Mouse (Mus musculus) MEL (cell line): ENCODE measurements around the gene Auts2. TPM values are rescaled to one million over a fixed set of nuclear protein-coding genes. Genes with fewer than 3 reads are reported as not detected.

Source experiments
- DNase-seq: peaks from one replicate; pipeline ENCODE4 v3.0.0; 2011; ENCODE audit warnings: low read depth, low spot score
- H3K27ac ChIP-seq: 2 replicates; pipeline ENCODE4 v1.5.1; 2012; ENCODE audit warnings: low read depth, mild to moderate bottlenecking, control low read depth, low read length, moderate library complexity; ENCODE audit not compliant: control insufficient read depth
- H3K27me3 ChIP-seq, 2 experiments: fragments of 150-350 bp in 1 of 2; sonication (generic) in 1 of 2; 2 replicates each; pipeline ENCODE4 v1.6.1; 2012; ENCODE audit warnings: low read length in 2 of 2, mild to moderate bottlenecking in 2 of 2, improper control_type of control experiment in 1 of 2, moderate library complexity in 1 of 2; ENCODE audit not compliant: insufficient read depth in 2 of 2, control insufficient read depth in 1 of 2
- H3K36me3 ChIP-seq, 2 experiments: 2 replicates each; pipeline ENCODE4 v1.6.1; 2012 to 2014; ENCODE audit warnings: low read length in 2 of 2, improper control_type of control experiment in 1 of 2, inconsistent platforms in 1 of 2, mild to moderate bottlenecking in 1 of 2; ENCODE audit not compliant: insufficient read depth in 2 of 2, control insufficient read depth in 1 of 2
- H3K4me1 ChIP-seq, 2 experiments: fragments of 150-350 bp in 1 of 2; sonication (generic) in 1 of 2; 2 replicates each; pipeline ENCODE4 v1.6.1; 2012; ENCODE audit warnings: low read length in 2 of 2, improper control_type of control experiment in 1 of 2, mild to moderate bottlenecking in 1 of 2; ENCODE audit not compliant: insufficient read depth in 2 of 2, control insufficient read depth in 1 of 2
- H3K4me3 ChIP-seq, 2 experiments: fragments of 150-350 bp in 1 of 2; sonication (generic) in 1 of 2; 2 replicates each; pipeline ENCODE4 v1.5.1; 2012; ENCODE audit warnings: low read depth in 2 of 2, low read length in 2 of 2, mild to moderate bottlenecking in 2 of 2, moderate library complexity in 2 of 2, control low read depth in 1 of 2, improper control_type of control experiment in 1 of 2; ENCODE audit not compliant: control insufficient read depth in 1 of 2, insufficient read depth in 1 of 2
- H3K79me2 ChIP-seq: 2 replicates; pipeline ENCODE4 v1.6.1; 2012; ENCODE audit warnings: mild to moderate bottlenecking, low read length, moderate library complexity; ENCODE audit not compliant: control insufficient read depth, poor library complexity, insufficient read depth
- H3K9ac ChIP-seq: 2 replicates; pipeline ENCODE4 v1.6.1; 2012; ENCODE audit warnings: low read depth, mild to moderate bottlenecking, control low read depth, low read length, moderate library complexity; ENCODE audit not compliant: control insufficient read depth, poor library complexity, severe bottlenecking
- H3K9me3 ChIP-seq: fragments of 150-350 bp; sonication (generic); replicated peaks from 2 replicates; pipeline ENCODE4 v1.6.1; 2012; ENCODE audit warnings: mild to moderate bottlenecking, low read length, improper control_type of control experiment, moderate library complexity; ENCODE audit not compliant: insufficient read depth
- CHD1 ChIP-seq: IDR thresholded peaks from 2 replicates; pipeline ENCODE4 v1.6.1; 2012; ENCODE audit warnings: low read depth, mild to moderate bottlenecking, inconsistent platforms, low read length, improper control_type of control experiment
- CHD2 ChIP-seq: IDR thresholded peaks from 2 replicates; pipeline ENCODE4 v1.6.1; 2011; ENCODE audit warnings: low read length, improper control_type of control experiment
- E2F4 ChIP-seq: IDR thresholded peaks from 2 replicates; pipeline ENCODE4 v1.6.1; 2011; ENCODE audit warnings: low read depth, low read length, improper control_type of control experiment, borderline replicate concordance
- EP300 ChIP-seq, 2 experiments: IDR thresholded peaks; 2 replicates each; pipeline ENCODE4 v1.6.1; 2011; ENCODE audit warnings: improper control_type of control experiment in 2 of 2, low read length in 2 of 2, low read depth in 1 of 2, mild to moderate bottlenecking in 1 of 2
- GABPA ChIP-seq: IDR thresholded peaks from 2 replicates; pipeline ENCODE4 v1.6.1; 2012; ENCODE audit warnings: low read depth, mild to moderate bottlenecking, inconsistent platforms, low read length, improper control_type of control experiment, moderate library complexity
- GATA1 ChIP-seq: IDR thresholded peaks from 2 replicates; pipeline ENCODE4 v1.6.1; 2011; ENCODE audit warnings: low read depth, low read length, improper control_type of control experiment
- KAT2A ChIP-seq: conservative IDR thresholded peaks from 2 replicates; pipeline ENCODE4 v1.6.1; 2012; ENCODE audit warnings: low read depth, low read length, improper control_type of control experiment, inconsistent platforms
- MAFK ChIP-seq: IDR thresholded peaks from 2 replicates; pipeline ENCODE4 v1.6.1; 2011; ENCODE audit warnings: low read depth, mild to moderate bottlenecking, low read length, improper control_type of control experiment, borderline replicate concordance
- MAZ ChIP-seq: IDR thresholded peaks from 2 replicates; pipeline ENCODE4 v1.6.1; 2012; ENCODE audit warnings: low read depth, mild to moderate bottlenecking, inconsistent platforms, low read length, improper control_type of control experiment
- MXI1 ChIP-seq: IDR thresholded peaks from 2 replicates; pipeline ENCODE4 v1.6.1; 2011; ENCODE audit warnings: mild to moderate bottlenecking, low read depth, low read length, improper control_type of control experiment
- MYC ChIP-seq: IDR thresholded peaks from 2 replicates; pipeline ENCODE4 v1.6.1; 2011; ENCODE audit warnings: low read depth, mild to moderate bottlenecking, low read length, improper control_type of control experiment, moderate library complexity
- NELFE ChIP-seq: IDR thresholded peaks from 2 replicates; pipeline ENCODE4 v1.6.1; 2011; ENCODE audit warnings: low read depth, low read length, improper control_type of control experiment
- POLR2AphosphoS2 ChIP-seq: IDR thresholded peaks from 2 replicates; pipeline ENCODE4 v1.6.1; 2011; ENCODE audit warnings: low read length, improper control_type of control experiment
- POLR2AphosphoS5 ChIP-seq: IDR thresholded peaks from 2 replicates; pipeline ENCODE4 v1.6.1; 2012; ENCODE audit warnings: low read depth, borderline replicate concordance, mild to moderate bottlenecking, inconsistent platforms, low read length, moderate library complexity, mixed read lengths
- RAD21 ChIP-seq: IDR thresholded peaks from 2 replicates; pipeline ENCODE4 v1.6.1; 2011; ENCODE audit warnings: mild to moderate bottlenecking, low read depth, low read length, improper control_type of control experiment
- SMC3 ChIP-seq: IDR thresholded peaks from 2 replicates; pipeline ENCODE4 v1.6.1; 2011; ENCODE audit warnings: low read depth, low read length, improper control_type of control experiment
- TAL1 ChIP-seq: IDR thresholded peaks from 2 replicates; pipeline ENCODE4 v1.6.1; 2012; ENCODE audit warnings: mild to moderate bottlenecking, inconsistent platforms, low read length, moderate library complexity, mixed read lengths
- TBP ChIP-seq: IDR thresholded peaks from 2 replicates; pipeline ENCODE4 v1.8.0; 2011; ENCODE audit warnings: low read depth, low read length, improper control_type of control experiment
- TCF12 ChIP-seq: IDR thresholded peaks from 2 replicates; pipeline ENCODE4 v1.6.1; 2014; ENCODE audit warnings: low read depth, mild to moderate bottlenecking, inconsistent platforms, low read length, improper control_type of control experiment, moderate library complexity
- UBTF ChIP-seq: IDR thresholded peaks from 2 replicates; pipeline ENCODE4 v1.6.1; 2012; ENCODE audit warnings: low read depth, mild to moderate bottlenecking, inconsistent platforms, low read length, improper control_type of control experiment, moderate library complexity, borderline replicate concordance; ENCODE audit not compliant: insufficient read depth
- USF1 ChIP-seq: IDR thresholded peaks from 2 replicates; pipeline ENCODE4 v1.6.1; 2014; ENCODE audit warnings: low read depth, mild to moderate bottlenecking, inconsistent platforms, low read length, improper control_type of control experiment, moderate library complexity
- USF2 ChIP-seq, 2 experiments: IDR thresholded peaks; 2 replicates each; pipeline ENCODE4 v1.6.1; 2011 to 2012; ENCODE audit warnings: improper control_type of control experiment in 2 of 2, low read length in 2 of 2, borderline replicate concordance in 1 of 2, inconsistent platforms in 1 of 2, low read depth in 1 of 2, mild to moderate bottlenecking in 1 of 2; ENCODE audit not compliant: insufficient read depth in 1 of 2
- ZC3H11A ChIP-seq: IDR thresholded peaks from 2 replicates; pipeline ENCODE4 v1.6.1; 2012; ENCODE audit warnings: low read depth, mild to moderate bottlenecking, inconsistent platforms, low read length, improper control_type of control experiment
- ZKSCAN1 ChIP-seq: IDR thresholded peaks from 2 replicates; pipeline ENCODE4 v1.6.1; 2012; ENCODE audit warnings: low read depth, mild to moderate bottlenecking, inconsistent platforms, low read length, improper control_type of control experiment, moderate library complexity
- ZMIZ1 ChIP-seq: IDR thresholded peaks from 2 replicates; pipeline ENCODE4 v1.6.1; 2012; ENCODE audit warnings: low read depth, mild to moderate bottlenecking, inconsistent platforms, low read length, improper control_type of control experiment, moderate library complexity
- ZNF384 ChIP-seq: IDR thresholded peaks from 2 replicates; pipeline ENCODE4 v1.6.1; 2012; ENCODE audit warnings: low read depth, mild to moderate bottlenecking, inconsistent platforms, low read length, improper control_type of control experiment
- polyA plus RNA-seq, 2 experiments: library from polyadenylated mRNA; stranded (reverse) in 1 of 2; unstranded in 1 of 2; fragments of >175 nt in 1 of 2; fragments of >200 nt in 1 of 2; gene quantifications; 2 replicates each; pipeline versions ENCODE4 v1.2.1 to v1.2.4; 2012; ENCODE audit warnings: low replicate concordance in 2 of 2, low read depth in 1 of 2; ENCODE audit not compliant: insufficient read length in 2 of 2, insufficient read depth in 1 of 2, missing spikeins in 1 of 2
- total RNA-seq: library from RNA; depleted of rRNA; stranded (reverse); fragments of 300-350 nt; gene quantifications from 2 replicates; pipeline ENCODE4 v1.2.3, GENCODE M21; 2012

Auts2 gene
- total and polyA plus RNA-seq, 3 experiments = not detected

- no peak overlapping the region for H3K9ac ChIP-seq
- no peaks in the 10 kb centered on the region for H3K4me1 ChIP-seq
- no peaks in the 10 kb centered on the region for H3K79me2 ChIP-seq
- DNase-seq = no peak
- no peaks in the 10 kb centered on the region for H3K9me3 ChIP-seq
- no peaks in the 10 kb centered on the region for H3K36me3 ChIP-seq
- H3K27ac ChIP-seq = no peak overlapping the region
- no peaks in the 10 kb centered on the region for H3K27me3 ChIP-seq
- no peak for TF ChIP-seq UBTF
- no peak for TF ChIP-seq MYC
- no peak for TF ChIP-seq ZC3H11A
- no peak for TF ChIP-seq POLR2AphosphoS2
- TF ChIP-seq TAL1 = no peak
- no peak for TF ChIP-seq EP300 (IDR thresholded peaks at IDR 0.05; ENCODE audit: low read depth in 1 of 2, low read length in 2 of 2)
- no peak for TF ChIP-seq GATA1
- no peak for TF ChIP-seq MXI1
- no peak for TF ChIP-seq E2F4
- TF ChIP-seq NELFE = no peak
- no peak for TF ChIP-seq MAFK
- no peak for TF ChIP-seq TBP
- TF ChIP-seq TCF12 = no peak
- no peak for TF ChIP-seq POLR2AphosphoS5
- no peak for TF ChIP-seq ZMIZ1
- TF ChIP-seq KAT2A = no peak
- TF ChIP-seq ZKSCAN1 = no peak
- H3K4me3 ChIP-seq = no peak overlapping the region
Measured at GRCm38 (mm10) chr5:131781063-131781462, 762.1 kb downstream of the Auts2 start.

GRCm38 (mm10) chr5:131779171-131779570 is 764.0 kb downstream of the Auts2 start:
- DNase-seq = no peak
- H3K4me1 ChIP-seq = no peaks in the 10 kb centered on the region
- H3K79me2 ChIP-seq = no peaks in the 10 kb centered on the region
- H3K4me3 ChIP-seq = no peak overlapping the region
- no peak for TF ChIP-seq ZMIZ1
- no peak for TF ChIP-seq CHD1
- TF ChIP-seq MAZ = no peak
- TF ChIP-seq RAD21 = no peak
- TF ChIP-seq CHD2 = no peak
- TF ChIP-seq USF1 = no peak
- TF ChIP-seq EP300 (IDR thresholded peaks at IDR 0.05; ENCODE audit: low read depth in 1 of 2, low read length in 2 of 2) = no peak
- TF ChIP-seq ZNF384 = no peak
- no peak for TF ChIP-seq E2F4
- TF ChIP-seq GABPA = no peak
- no peak for TF ChIP-seq TBP
- TF ChIP-seq ZC3H11A = no peak
- TF ChIP-seq SMC3 = no peak
- no peak for TF ChIP-seq USF2 (IDR thresholded peaks at IDR 0.05; ENCODE audit: borderline replicate concordance in 1 of 2, insufficient read depth in 1 of 2, low read depth in 1 of 2, low read length in 2 of 2)
- H3K27ac ChIP-seq = no peak overlapping the region
- no peak overlapping the region for H3K9ac ChIP-seq
- no peaks in the 10 kb centered on the region for H3K36me3 ChIP-seq
- no peaks in the 10 kb centered on the region for H3K27me3 ChIP-seq
- no peaks in the 10 kb centered on the region for H3K9me3 ChIP-seq
